Mouse (Mus musculus) kidney, postnatal 10 days (tissue): ENCODE results near the gene Cyfip2.
"Not testable (repeated sequence)": the region's sequence is repeated elsewhere in the genome, so short reads cannot be mapped to it uniquely, and the experiment has no call there.

Experiments
- DNase-seq: peaks from one replicate; pipeline ENCODE4 v3.0.0; 2021; ENCODE audit warnings: mixed read lengths

Gene Cyfip2

GRCm38 (mm10) chr11:46230184-46230583 is 82.5 kb downstream of the Cyfip2 start:
- DNase-seq: no peak

DNA sequence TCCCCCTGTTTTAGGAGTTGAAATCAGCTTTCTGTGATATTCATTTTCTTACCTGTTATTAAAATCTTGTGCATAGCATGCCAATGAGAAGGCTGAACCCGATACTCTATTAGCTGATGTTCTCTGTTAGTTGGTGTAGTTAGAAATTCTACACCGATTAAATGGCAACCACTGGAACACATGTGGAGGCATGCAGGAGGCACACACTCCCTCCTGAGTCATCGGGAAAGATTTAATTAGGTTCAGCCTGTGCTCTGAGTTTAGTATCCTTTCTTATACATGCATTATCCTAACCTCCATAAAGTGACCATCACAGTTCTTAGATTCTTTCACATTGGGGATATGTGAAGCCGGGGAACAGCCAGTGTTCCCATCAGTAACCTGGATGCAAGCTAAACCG is 87.3 kb downstream of the Cyfip2 start:
- DNase-seq: no peak

DNA sequence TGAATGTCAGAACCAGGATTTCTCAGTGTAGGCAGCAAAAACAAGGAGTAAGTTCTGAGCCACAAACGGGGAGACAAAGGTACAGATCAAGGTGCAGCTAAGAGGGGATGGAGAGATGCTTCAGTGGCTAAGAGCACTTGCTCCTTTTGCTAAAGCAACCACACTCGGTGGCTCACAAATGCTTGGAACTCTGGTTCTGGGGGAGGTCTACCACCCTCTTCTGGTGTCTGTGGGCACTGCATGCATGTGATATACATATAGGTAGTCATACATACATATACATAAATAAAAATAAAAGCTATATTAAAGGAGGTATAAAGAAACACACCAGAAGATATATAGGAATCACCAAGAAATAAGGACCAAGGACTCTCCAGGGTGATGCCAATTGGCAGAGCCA is 89.1 kb downstream of the Cyfip2 start:
- DNase-seq: no peak

DNA sequence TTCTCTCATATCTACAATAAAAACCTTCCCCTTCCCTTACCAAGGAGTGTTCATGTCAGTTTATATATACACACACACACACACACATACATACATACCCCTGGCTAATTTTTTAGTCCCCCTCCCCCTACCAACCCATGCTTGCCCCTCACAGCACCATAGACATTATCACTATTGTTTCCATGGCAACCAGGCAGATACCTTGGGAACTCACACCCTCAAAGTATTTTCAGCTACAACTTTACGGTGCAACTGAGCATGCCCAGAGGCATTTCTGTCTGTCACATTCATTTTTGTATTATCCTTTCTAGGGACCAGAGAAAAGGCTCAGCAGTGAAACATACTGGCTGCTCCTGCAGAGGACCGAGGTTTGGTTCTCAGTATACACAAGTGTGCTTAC is 92.4 kb downstream of the Cyfip2 start:
- DNase-seq: no peak

DNA sequence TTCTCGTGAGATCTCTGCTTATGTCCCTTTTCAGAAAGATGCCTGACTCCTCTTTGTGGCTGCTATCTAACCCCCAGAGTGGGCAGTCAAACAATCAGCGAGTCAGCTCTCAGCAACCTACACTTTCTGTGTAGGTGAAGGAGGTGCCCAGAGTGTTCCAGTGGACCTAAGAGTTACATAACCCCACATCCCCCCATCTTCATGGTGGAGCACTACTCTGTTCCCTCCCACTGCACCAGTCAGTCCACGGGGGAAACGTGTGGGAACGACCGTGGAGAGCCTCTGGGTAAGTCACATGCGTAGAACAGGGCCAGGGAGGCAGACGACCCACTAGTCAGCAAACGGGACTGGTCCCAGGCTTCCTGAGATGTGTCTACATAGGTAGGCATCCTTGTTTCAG is 93.3 kb downstream of the Cyfip2 start:
- DNase-seq: no peak

DNA sequence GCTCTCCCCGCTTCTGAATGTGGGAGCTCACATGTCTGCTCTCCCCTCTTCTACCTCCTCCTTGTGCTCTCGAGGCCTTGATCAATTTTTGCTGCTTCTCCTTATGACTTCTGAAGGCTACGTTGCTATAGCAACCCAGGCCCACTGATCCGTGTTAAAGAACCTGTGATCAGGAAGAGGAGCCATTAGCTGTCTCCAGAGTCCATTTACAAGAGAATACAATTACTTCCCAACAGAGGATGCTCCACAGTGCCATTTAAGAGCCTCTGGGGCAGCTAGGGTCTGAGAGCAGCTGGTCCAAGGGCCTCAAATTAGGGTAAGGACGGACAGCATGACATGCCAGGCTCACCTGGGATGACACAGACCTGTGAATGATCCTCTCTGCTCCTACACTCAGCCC is 94.1 kb downstream of the Cyfip2 start:
- DNase-seq: no peak

DNA sequence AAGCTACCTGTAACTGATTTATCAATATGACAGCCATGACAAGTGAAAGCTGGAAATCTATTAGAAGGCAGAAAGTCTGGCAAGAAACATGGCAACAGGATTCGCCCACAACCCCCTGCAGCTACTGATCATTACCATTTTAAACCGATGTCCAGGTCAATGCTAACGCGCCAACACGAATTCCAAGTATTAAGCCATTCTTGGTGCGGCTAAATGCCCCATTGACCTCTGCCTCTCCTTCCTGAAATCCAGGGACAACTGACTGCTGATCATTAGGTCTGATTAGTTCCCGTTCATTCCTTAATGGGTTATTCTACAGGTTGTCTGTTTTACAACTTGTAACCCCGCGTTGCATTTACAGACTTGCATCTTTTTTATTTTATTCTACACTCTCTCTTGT is 95.0 kb downstream of the Cyfip2 start:
- DNase-seq: no peak

- peak; percentile 61 for DNase-seq
Observed at GRCm38 (mm10) chr11:46216669-46217068, 96.0 kb downstream of the Cyfip2 start.

DNA sequence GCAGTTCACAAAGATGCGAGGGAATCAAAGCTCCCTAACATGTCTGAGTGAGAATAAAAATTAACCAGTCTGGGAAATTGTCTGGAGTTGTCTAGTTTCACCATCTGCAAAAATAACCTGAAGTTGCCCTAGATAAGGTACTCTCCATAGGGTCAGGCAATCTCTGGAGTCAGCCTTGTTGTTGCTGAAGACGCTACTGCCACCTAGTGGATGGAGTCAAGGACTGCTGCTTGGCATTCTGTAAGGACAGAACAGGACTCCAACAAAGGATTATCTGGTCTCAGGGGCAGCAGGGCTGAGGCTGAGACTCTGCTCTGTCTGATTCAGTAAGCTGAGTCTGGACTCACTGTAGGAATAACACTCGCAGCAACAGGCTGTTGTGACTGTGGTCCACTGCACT is 97.3 kb downstream of the Cyfip2 start:
- DNase-seq: peak; percentile 79

GRCm38 (mm10) chr11:46214368-46215230 is 98.1 kb downstream of the Cyfip2 start:
- DNase-seq: peak; percentile 22

- peak; percentile 77 for DNase-seq
Observed at GRCm38 (mm10) chr11:46213844-46214243, 98.8 kb downstream of the Cyfip2 start.

GRCm38 (mm10) chr11:46211858-46212257 is 100.8 kb downstream of the Cyfip2 start:
- no peak for DNase-seq

GRCm38 (mm10) chr11:46209884-46210283 is 102.8 kb downstream of the Cyfip2 start:
- DNase-seq: no peak

DNA sequence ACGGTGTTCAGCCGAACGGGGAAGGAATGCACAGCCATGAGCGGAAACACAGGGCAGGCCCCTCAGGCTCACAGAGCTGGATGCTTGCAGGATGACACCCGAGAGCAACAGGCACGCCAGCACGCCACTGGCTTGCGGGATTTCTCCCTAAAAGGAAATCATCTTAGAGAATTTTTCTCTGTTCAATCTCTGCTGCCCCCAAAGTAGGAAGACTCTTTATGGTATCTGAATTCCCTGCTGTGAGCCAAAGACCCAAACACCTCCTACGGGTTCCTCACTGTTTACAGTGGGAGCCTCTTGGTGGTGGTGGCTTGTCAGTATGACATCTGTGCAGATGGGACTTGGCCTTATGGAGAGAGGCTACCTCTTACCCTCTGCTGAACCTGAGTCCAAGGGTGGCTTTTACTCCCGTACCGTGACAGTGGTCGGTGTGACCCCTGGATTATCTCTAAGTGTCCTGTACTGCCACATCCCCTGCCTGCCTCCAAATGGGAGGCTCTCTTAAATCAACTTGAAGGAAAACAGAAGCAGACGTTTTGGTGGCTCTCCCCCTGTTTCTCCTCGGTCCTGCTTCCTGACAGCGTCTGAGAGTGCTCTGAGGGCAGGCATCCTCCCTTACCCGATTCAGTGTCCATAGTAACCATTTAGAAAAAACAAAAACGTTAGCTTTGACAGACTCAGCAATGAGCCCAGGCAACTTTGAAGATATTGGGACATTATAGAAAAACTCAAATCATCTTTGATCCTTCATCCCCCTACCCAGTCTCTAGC is 106.8 kb downstream of the Cyfip2 start:
- DNase-seq: peak; percentile 58

GRCm38 (mm10) chr11:46204841-46205240 is 107.8 kb downstream of the Cyfip2 start:
- no peak for DNase-seq

- DNase-seq: no peak
Observed at GRCm38 (mm10) chr11:46202547-46202887, 110.1 kb downstream of the Cyfip2 start.

- DNase-seq: no peak
Observed at GRCm38 (mm10) chr11:46201636-46202546, 110.8 kb downstream of the Cyfip2 start.

DNA sequence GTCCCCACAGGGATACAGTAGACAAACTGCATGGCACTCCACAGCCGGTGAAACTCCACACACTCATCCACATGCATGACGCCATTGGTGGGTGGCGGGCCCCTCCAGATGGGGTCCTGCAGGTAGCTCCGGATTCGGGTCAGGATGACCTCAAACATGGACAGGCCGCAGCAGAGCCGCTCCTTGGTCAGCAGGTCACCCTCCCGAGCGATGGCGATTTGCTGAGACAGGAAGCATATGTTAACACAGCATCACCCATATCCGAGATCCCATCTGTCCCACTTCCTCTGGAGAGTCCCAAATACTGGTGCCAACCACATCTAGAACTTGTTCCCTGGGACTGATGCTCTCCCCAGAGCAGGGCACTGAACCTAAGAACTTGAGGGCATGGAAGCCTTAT is 112.0 kb downstream of the Cyfip2 start:
- DNase-seq: no peak

GRCm38 (mm10) chr11:46194175-46194574 is 118.5 kb downstream of the Cyfip2 start:
- DNase-seq: peak; percentile 82

- DNase-seq: no peak
Observed at GRCm38 (mm10) chr11:46188283-46188682, 124.4 kb downstream of the Cyfip2 start.

GRCm38 (mm10) chr11:46185486-46185885 is 127.2 kb downstream of the Cyfip2 start:
- DNase-seq: no peak

GRCm38 (mm10) chr11:46184946-46185345 is 127.7 kb downstream of the Cyfip2 start:
- DNase-seq: no peak

DNA sequence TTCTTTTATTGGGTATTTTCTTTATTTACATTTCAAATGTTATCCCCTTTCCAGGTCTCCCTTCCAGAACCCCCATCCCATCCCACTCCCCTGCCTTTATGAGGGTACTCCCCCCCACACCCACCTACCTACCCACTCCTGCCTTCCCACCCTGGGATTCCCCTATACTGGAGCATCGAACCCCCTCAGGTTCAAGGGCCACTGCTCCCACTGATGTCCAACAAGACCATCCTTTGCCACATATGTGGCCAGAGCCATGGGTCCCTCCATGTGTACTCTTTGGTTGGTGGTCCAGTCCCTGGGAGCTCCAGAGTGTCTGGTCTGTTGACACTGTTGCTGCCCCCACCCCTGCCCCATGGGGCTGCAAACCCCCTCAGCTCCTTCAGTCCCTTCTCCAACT is 130.6 kb downstream of the Cyfip2 start:
- DNase-seq: not testable (repeated sequence)
